Mouse (Mus musculus) myocyte (in vitro differentiated cells): ENCODE measurements at regions not wholly inside any gene's neighbourhood (a gene's known extent, or its start where the extent isn't known, plus 50 kb on each side); places are given as distances from the start of the nearest gene placed in this dataset.

Experiments used
- POLR2A ChIP-seq: IDR thresholded peaks from one replicate; pipeline ENCODE4 v1.6.1; 2011; ENCODE audit warnings: low read depth, mild to moderate bottlenecking, control low read depth, moderate library complexity; ENCODE audit not compliant: insufficient read length
- REST ChIP-seq: IDR thresholded peaks from one replicate; pipeline ENCODE4 v1.6.1; 2011; ENCODE audit warnings: mild to moderate bottlenecking, control low read depth, moderate library complexity; ENCODE audit not compliant: insufficient read depth, insufficient read length

GRCm38 (mm10) chr12:27646497-27647307 lies 304.3 kb upstream of the Sox11 start:
- TF ChIP-seq REST (no peak), POLR2A (no peak)
